Mouse (Mus musculus) gastrocnemius, postnatal 14 days (tissue): ENCODE results near the gene Neu1. TPM values are rescaled to one million over a fixed set of nuclear protein-coding genes. Genes with fewer than 3 reads are reported as not detected.
"Not testable (repeated sequence)": the region's sequence is repeated elsewhere in the genome, so short reads cannot be mapped to it uniquely, and the experiment has no call there.

ENCODE experiments used
- DNase-seq: peaks from one replicate; pipeline ENCODE4 v3.0.0; 2021; ENCODE audit warnings: mixed read lengths
- intact Hi-C: fragments of 180-260 bp; cut with DNase I; formaldehyde crosslinking; loops from one replicate; pipeline ENCODE4 v1.15.1; 2025; ENCODE audit warnings: low total_unique reads
- total RNA-seq, 2 experiments: library from RNA; stranded (reverse); gene quantifications; 2 replicates each; pipeline ENCODE4 v1.2.3; 2021

Gene Neu1
- total RNA-seq, 2 experiments from 2014 or later = 8.0 to 8.3 TPM

- no peak for DNase-seq
- intact Hi-C loops = no loop called here
Measured at GRCm38 (mm10) chr17:34941344-34942041, 10.4 kb downstream of the Neu1 start.

GRCm38 (mm10) chr17:34943128-34943815 is 12.2 kb downstream of the Neu1 start:
- DNase-seq = no peak
- intact Hi-C loops = no loop called here

- intact Hi-C loops = no loop called here
Measured at GRCm38 (mm10) chr17:34944362-34944761, 13.3 kb downstream of the Neu1 start.

GRCm38 (mm10) chr17:34946486-34947140 is 15.6 kb downstream of the Neu1 start:
- intact Hi-C loops = no loop called here
- DNase-seq = no peak

More at GRCm38 (mm10) chr17:34944362-34944761, 13.3 kb downstream of the Neu1 start:
- DNase-seq = no peak

- intact Hi-C loops = no loop called here
- DNase-seq = no peak
Measured at GRCm38 (mm10) chr17:34947606-34948005, 16.6 kb downstream of the Neu1 start.

- intact Hi-C loops, DNase-seq: not testable (repeated sequence)
Measured at GRCm38 (mm10) chr17:34948721-34949552, 17.9 kb downstream of the Neu1 start.

DNA sequence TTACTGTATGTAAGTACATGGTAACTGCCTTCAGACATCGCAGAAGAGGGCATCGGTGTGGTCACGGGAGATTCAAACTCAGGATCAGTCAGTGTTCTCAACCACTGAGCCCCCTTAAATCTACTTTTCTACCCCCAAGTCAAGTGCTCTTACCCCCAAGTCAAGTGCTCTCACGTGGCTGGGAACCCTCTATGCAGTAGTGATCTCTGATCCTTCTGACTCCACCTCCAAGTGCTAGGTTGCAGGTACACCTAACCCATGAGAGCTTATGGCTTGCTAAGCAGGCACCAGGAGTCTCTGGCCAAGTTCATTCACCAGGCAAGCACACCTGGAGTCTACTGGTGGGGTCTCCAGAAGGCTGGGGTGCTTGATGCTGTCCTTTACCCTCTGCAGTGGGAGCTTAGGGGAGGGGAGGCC is 18.5 kb downstream of the Neu1 start:
- DNase-seq = no peak
- intact Hi-C loops = no loop called here

- intact Hi-C loops = no loop called here
- DNase-seq = no peak
Measured at GRCm38 (mm10) chr17:34950514-34951455, 19.7 kb downstream of the Neu1 start.

- intact Hi-C loops = no loop called here
- no peak for DNase-seq
Measured at GRCm38 (mm10) chr17:34951636-34952377, 20.8 kb downstream of the Neu1 start.

DNA sequence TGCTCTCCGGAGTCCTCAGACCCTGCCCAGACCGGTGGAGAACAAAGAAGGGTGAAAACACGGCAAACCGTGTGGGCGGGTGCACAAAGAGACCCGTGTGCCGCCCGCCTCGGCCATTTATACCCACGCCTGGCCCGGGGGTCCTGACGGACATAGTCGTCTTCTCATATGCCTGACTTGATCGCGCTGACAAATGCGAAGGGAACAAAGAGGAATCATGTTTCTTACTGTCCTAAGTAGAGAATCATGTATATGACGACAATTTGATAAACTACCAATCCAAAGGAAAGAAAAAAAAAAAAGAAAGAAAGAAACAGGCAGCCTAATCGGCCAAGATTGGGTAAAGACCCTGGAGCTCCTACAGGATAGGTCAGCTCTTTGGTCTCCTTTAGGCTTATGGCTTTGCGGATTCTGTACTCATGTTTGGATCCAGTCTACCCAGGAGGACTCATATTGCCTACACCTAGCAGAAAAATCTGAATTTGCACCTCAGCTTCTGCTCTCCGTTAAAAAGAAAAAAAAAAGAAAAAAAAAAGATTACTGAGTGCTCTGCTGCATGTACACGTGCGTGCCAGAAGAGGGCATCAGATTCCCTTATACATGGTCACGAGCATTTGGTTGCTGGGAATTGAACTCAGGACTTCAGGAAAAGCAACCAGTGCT is 21.5 kb downstream of the Neu1 start:
- peak; percentile 82 for DNase-seq
- intact Hi-C loops = no loop called here

DNA sequence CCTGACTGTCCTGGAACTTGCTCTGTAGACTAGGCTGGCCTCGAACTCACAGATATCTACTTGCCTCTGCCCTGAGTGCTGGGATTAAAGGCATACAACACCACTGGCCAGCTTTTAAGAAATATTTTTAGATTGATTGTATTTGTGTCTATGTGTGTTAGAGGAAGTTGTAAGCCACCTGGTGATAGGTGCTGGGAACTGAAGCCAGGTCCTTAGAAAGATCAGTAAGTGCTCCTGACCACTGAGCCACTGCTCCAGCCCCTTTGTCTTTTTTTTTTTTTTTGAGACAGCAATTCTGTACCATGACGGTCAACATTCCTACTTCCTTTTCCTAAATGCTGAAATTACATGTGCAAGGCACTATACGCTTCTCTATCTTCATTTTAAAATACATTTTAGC is 22.2 kb downstream of the Neu1 start:
- DNase-seq = no peak
- intact Hi-C loops = no loop called here

DNA sequence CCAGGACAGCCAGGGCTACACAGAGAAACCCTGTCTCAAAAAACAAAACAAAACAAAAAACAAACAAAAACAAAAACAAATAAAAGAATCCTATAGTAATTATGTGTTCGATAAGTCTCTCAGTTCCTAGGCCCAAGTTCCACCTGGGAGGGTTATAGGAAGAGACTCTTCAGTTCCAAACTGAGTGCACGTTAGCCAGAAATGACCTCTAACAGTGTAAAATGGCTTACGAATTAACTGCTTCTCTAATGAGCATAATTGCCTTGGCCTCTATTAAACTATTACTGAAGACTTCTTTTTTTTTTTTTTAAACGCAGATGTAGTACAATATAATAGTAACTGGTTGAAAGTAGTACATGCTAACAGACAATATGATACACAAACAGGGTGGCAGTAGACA is 22.9 kb downstream of the Neu1 start:
- intact Hi-C loops = no loop called here

DNA sequence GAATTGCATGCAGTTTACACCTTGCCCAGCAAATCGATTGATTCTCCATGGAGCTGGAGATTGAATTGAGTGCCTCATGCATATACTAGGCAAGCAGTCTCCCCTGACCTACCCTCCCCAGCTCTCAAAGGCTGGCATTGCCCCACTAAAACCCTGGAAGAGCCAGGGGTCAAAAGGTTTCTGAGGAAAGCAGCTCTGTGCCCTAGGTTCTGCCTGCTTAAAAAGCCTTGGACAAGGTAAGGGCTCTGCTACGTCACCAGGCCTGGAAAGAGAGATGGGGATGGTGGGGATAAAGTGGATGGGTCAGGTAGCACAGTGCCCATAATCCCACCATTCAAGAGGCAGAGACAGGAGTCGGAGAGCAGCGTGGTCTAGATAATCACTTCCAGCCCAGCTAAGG is 23.8 kb downstream of the Neu1 start:
- DNase-seq = no peak

More for the DNA sequence above, 22.9 kb downstream of the Neu1 start:
- no peak for DNase-seq

GRCm38 (mm10) chr17:34955884-34956283 is 24.8 kb downstream of the Neu1 start:
- intact Hi-C loops = no loop called here
- DNase-seq = no peak

More for the DNA sequence above, 23.8 kb downstream of the Neu1 start:
- intact Hi-C loops = no loop called here

DNA sequence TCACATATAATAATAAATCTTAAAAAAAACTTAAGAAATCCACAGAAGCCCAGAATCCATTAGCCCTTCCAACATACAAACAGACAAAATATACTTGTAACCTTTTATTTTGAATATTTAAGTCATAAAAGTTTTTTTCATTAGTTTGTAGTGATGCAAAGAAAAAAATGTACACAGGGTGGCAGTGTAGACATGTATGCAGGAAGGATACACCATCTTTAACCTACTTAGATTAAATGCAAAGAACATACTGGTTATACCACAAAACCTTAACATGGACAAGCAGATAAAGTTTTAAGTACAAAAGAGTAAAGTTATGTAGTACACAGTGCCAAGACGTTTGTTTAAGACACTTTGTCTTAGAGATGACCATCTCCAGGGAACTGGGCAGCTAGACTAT is 25.3 kb downstream of the Neu1 start:
- DNase-seq = no peak
- intact Hi-C loops = no loop called here

DNA sequence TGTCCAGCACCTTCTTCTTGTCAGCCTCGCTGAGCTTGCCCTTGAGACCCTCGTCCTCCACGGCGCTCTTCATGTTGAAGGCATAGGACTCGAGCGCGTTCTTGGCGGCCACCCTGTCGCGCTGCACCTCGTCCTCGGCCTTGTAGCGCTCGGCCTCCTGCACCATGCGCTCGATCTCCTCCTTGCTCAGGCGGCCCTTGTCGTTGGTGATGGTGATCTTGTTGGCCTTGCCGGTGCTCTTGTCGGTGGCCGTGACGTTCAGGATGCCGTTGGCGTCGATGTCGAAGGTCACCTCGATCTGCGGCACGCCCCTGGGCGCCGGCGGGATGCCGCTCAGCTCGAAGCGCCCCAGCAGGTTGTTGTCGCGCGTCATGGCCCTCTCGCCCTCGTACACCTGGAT is 26.2 kb downstream of the Neu1 start:
- intact Hi-C loops, DNase-seq: not testable (repeated sequence)

- intact Hi-C loops, DNase-seq: not testable (repeated sequence)
Measured at GRCm38 (mm10) chr17:34957966-34958365, 26.9 kb downstream of the Neu1 start.
